Mouse (Mus musculus) monocyte, adult 5-6 weeks (primary cell): Measurements from ENCODE around the gene Akap1. TPM values are rescaled to one million over a fixed set of nuclear protein-coding genes. Genes with fewer than 3 reads are reported as not detected.
A peak's percentile ranks its signal among the peaks of the same experiment; 100 is the strongest.
"Not testable (repeated sequence)": the region's sequence is repeated elsewhere in the genome, so short reads cannot be mapped to it uniquely, and the experiment has no call there.

ENCODE experiments used
- ATAC-seq: fragments of 153-309, 156-312 bp; replicated peaks from 2 replicates; pipeline ENCODE4 v1.8.0; 2017; ENCODE audit warnings: mild to moderate bottlenecking; ENCODE audit not compliant: low TSS enrichment, insufficient number of reproducible peaks, severe bottlenecking, poor library complexity, low FRiP score
- total RNA-seq: library from RNA; stranded (forward); fragments of 200-1000, 200-491, 200-594 nt; gene quantifications from 3 replicates; pipeline ENCODE4 v1.2.3, GENCODE M21; 2017

The Akap1 gene
- total RNA-seq: 0.38 to 2.7 TPM (median 1.2 TPM) in 3 replicates

GRCm38 (mm10) chr11:88864458-88865197 lies at the start of gene Akap1:
Akap1 (minus strand) TSS chr11:88864586.
- ATAC-seq: 0 out of 2 replicates have a peak, but pooled peaks have one; percentile 47

- no peak for ATAC-seq
These were observed 45.1 kb upstream of the Akap1 start for GRCm38 (mm10) chr11:88909388-88910036.

GRCm38 (mm10) chr11:88908557-88909211 lies 44.3 kb upstream of the Akap1 start:
- peak; percentile 73; the same call in 1 of the 2 replicates for ATAC-seq

- no peak for ATAC-seq
These were observed 43.5 kb upstream of the Akap1 start for GRCm38 (mm10) chr11:88907886-88908285.

GRCm38 (mm10) chr11:88905621-88906020 lies 41.2 kb upstream of the Akap1 start:
- no peak for ATAC-seq

- no peak for ATAC-seq
These were observed 39.7 kb upstream of the Akap1 start for GRCm38 (mm10) chr11:88904080-88904479.

GRCm38 (mm10) chr11:88902762-88903161 lies 38.4 kb upstream of the Akap1 start:
- no peak for ATAC-seq

GRCm38 (mm10) chr11:88901341-88901802 lies 37.0 kb upstream of the Akap1 start:
- ATAC-seq: no peak

- no peak for ATAC-seq
These were observed 35.2 kb upstream of the Akap1 start for GRCm38 (mm10) chr11:88899561-88899960.

- ATAC-seq: no peak
These were observed 34.0 kb upstream of the Akap1 start for GRCm38 (mm10) chr11:88898380-88898763.

- no peak for ATAC-seq
These were observed 33.4 kb upstream of the Akap1 start for GRCm38 (mm10) chr11:88897624-88898379.

GRCm38 (mm10) chr11:88895800-88896232 lies 31.4 kb upstream of the Akap1 start:
- not testable (repeated sequence) for ATAC-seq

GRCm38 (mm10) chr11:88895235-88895634 lies 30.8 kb upstream of the Akap1 start:
- ATAC-seq: not testable (repeated sequence)

- not testable (repeated sequence) for ATAC-seq
These were observed 29.9 kb upstream of the Akap1 start for GRCm38 (mm10) chr11:88894279-88894678.

- not testable (repeated sequence) for ATAC-seq
These were observed 29.1 kb upstream of the Akap1 start for GRCm38 (mm10) chr11:88893501-88893900.

- not testable (repeated sequence) for ATAC-seq
These were observed 28.4 kb upstream of the Akap1 start for GRCm38 (mm10) chr11:88892789-88893188.

GRCm38 (mm10) chr11:88891921-88892561 lies 27.7 kb upstream of the Akap1 start:
- not testable (repeated sequence) for ATAC-seq

- ATAC-seq: not testable (repeated sequence)
These were observed 27.1 kb upstream of the Akap1 start for GRCm38 (mm10) chr11:88891446-88891845.
